Mouse (Mus musculus) urinary bladder, postnatal 4 days (tissue): ENCODE data around the gene Nelfb.
"Not testable (repeated sequence)": the region's sequence is repeated elsewhere in the genome, so short reads cannot be mapped to it uniquely, and the experiment has no call there.

ENCODE experiments used
- DNase-seq, 2 experiments: peaks; one replicate each; pipeline ENCODE4 v3.0.0; 2021 to 2022; ENCODE audit warnings: low spot score in 2 of 2

Gene Nelfb

DNA sequence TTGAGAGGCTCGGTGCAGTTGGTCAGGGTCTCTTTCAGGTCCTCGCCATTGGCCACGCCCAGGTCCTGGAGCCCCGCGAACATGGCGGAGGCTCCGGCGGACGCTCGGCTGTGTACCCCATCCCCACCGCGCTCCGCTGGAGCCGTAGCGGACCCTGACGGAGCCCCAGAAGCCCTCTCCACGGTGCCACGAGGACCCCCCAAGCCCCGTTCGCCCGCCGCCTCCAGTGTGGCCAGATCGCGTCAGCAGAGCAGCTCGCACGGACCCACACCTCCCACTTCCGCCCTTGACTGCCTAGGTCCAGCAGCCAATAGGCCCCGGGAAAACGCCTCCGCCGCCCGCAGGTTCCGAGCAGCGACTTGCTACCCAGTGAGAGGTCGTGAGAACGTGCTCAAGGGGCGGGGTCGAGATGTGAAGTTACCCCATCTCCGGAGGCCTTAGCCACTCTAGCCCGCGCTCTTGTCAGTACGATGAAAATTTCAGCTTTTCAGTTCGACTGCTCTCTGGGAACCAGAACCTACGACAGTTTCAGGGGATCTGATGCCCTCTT lies at the start of gene Nelfb:
Nelfb (minus strand) TSS at position 369 of the 550 bp plus-strand sequence.
- peak; percentile 89 to 93 for DNase-seq

DNA sequence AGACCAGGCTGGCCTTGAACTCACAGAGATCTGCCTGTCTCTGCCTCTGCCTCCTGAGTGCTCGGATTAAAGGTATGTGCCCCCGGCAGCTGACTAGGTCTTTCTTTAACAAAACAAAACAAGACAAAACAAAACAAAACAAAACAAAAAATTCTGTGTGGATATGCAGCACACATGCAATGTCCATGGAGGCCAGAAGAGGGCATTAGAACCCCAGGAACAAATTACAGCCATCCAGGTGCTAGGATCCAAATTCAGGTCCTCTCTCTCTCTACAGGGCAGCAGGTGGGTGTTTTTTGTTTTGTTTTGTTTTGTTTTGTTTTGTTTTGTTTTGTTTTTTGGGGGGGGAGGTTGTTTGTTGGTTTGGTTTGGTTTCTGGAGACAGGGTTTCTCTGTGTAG lies 47.6 kb upstream of the Nelfb start:
- no peak for DNase-seq

DNA sequence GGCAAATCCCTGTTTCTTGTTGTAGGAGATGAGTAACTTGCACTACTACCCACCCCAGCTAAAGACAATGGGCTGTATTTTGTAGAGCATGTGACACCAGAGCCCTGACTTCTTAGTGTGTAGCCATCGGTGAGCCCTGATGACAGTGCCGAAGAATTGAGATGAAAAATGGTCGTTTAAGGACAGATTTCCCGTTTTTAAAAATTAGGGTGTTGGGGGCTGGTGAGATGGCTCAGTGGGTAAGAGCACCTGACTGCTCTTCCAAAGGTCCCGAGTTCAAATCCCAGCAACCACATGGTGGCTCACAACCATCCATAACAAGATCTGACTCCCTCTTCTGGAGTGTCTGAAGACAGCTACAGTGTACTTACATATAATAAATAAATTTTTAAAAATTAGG lies 46.0 kb upstream of the Nelfb start:
- not testable (repeated sequence) for DNase-seq

DNA sequence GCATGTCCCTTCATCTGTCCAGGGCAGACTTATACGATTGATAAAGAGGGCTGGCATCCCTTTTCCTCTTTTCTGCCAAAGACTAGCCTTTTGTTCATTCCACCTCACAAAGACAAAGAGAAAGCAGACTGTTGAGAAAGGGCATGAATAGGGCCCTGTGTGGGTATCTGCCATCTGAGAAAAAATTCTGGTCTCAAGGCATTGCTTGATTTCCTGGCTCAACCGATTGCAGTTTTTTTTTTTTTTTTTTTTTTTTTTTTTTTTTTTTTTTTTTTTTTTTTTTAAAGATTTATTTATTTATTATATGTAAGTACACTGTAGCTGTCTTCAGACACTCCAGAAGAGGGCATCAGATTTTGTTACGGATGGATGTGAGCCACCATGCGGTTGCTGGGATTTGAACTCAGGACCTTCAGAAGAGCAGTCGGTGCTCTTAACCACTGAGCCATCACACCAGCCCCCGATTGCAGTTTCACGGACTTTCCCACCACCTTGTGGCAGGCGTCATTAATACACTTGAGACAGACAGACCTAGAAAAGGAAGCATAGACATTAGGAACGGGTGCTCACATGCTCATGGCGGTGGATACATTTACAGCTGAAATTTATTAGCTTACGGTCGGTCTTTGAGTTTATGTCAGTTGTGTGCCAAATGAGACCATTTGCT lies 45.3 kb upstream of the Nelfb start:
- not testable (repeated sequence) for DNase-seq

DNA sequence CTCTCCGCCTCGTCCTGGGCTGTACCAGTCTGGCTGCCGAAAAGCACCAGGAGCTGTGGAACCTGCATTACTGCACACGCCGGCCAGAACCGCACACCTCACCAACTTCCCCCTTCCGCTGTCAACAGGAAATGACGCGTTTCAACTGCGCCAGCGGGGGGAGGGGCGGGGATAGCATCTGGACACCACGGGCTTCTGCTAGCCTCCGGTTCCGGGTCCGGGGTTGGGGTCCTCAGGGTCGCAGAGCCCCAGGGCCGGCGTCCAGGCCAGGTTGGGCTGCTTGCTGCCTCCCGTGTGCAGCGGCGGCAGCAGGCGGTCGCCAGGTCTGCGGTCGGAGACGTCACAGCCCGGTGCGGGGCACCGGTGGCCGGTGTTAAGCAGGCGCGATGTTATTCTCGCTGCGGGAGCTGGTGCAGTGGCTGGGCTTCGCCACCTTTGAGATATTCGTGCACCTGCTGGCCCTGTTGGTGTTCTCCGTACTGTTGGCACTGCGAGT lies 44.0 kb upstream of the Nelfb start, which contains the start of gene Tmem203:
Tmem203 (plus strand) TSS at position 156 of the 496 bp plus-strand sequence.
- peak; percentile 78 to 86 for DNase-seq

DNA sequence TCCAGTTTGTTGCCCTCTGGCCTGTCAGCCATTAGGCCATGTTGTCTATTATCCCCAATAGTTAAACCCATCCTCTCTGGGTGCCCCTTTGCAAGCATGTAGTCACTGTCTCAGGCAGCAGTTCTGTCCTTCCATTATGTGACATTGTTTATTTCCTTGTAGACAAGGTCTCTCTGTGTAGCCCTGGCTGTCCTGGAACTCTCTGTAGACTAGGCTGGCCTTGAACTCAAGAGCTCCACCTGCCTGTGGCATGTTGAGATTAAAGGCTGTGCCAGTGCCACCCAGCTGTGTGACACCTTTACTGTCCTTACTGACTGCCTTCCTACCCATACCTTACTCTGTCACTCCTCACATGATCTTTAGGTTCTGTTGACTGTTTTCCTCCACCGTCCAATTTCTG lies 41.0 kb upstream of the Nelfb start:
- DNase-seq, result no peak

DNA sequence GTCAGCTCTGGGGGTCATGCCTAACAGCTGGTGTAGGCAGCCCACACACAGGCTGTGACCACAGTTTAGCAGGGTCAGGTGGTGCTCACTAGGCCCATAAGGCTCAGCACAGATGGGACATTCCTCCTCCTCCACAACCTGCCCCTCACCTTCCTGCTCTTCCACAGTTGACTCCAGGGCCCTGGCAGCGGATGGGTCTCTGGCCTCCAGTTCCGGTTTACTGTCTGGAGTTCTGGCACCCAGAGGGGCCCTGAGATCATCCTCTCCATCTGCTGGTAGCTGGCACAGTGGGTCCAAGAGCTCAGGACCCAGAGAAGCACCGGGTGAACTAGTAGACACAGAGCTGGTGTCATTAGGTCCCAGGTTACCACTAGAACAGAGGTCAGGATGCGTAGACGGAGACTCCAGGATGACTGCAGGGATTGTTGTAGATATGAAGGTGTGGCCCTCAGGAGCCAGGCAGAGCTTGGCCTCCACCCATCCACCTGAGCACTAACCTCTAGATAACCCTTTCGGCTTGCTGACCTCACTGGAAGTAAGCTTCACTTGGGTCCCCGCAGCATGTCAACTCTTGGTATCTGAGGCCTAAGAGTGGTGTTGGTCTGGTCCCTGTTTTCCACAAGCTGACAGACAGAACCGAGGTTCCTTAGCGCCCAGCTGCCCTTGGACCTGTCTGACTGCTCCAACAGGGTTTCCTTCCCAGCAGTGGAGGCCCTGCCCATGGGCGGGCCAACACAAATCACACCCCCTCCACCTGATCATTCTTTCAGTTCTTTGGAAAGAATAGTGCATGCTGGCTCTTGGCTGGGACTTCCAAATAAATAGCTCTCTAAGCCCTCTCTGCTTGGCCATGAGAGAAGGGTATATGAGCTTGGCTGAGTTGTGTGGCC lies 35.1 kb upstream of the Nelfb start, which contains the start of gene AL732309.1:
AL732309.1 (minus strand) TSS at position 681 of the 890 bp plus-strand sequence.
- no peak for DNase-seq

DNA sequence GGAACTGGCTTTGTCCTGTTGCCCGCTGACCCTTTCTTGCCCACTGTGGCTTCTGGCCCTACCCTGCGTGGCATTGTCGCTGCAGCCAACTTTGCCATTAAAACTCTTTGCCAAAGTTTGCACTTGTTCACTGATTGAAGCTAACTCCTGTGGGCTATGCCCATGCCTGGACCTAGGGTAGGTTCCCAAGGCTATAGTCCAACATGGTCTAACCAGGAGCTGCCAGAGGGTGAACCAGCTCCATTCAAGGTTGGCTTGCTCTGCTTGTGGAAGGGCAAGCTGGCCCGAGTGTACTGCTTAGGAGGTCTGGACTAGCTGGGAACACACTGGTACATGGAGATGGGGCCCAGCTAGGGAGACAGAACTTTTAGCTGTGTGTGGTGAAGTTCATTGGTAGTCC lies 32.9 kb upstream of the Nelfb start:
- DNase-seq, result no peak

DNA sequence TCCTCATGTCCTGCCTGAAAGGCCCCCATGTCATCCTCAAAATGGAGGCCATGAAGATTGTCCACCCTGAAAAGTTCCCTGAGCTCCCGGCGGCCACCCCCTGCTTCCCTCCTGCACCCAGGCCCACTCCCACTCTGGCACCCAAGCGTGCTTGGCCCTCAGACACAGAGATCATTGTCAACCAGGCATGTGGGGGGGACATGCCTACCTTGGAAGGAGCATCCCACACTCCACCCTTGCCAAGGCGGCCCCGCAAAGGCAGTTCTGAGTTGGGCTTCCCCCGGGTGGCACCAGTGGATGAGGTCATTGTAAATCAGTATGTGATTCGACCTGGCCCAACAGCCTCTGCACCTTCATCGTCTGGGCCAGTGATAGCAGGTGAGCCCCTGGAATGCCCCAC lies 32.1 kb upstream of the Nelfb start:
- DNase-seq, result no peak

DNA sequence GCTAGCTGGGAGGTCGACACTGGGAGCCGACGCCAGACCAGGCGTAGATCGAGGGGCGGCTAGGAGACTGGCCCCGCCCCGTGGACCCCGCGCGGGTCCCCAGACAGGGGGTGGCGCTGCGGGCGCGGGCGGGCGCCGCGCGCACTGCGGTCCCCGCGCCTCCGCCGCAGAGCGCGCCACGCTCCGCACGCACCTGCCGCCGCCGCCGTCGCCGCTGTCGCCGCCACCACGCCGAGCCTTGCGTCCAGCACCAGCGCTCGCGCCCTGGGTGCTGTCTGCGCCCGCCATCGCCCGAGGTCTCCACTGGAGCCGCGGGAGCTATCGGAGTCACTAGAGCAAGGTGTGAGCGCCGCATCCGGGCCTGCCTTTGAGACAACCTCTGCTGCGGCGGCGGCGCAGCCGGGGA lies 30.8 kb upstream of the Nelfb start, which contains the start of the genes Rnf208 and Cysrt1:
Rnf208 (plus strand) TSS at position 155 of the 406 bp plus-strand sequence.
Cysrt1 (minus strand) TSS at position 352 of the 406 bp plus-strand sequence.
- DNase-seq, result no peak

DNA sequence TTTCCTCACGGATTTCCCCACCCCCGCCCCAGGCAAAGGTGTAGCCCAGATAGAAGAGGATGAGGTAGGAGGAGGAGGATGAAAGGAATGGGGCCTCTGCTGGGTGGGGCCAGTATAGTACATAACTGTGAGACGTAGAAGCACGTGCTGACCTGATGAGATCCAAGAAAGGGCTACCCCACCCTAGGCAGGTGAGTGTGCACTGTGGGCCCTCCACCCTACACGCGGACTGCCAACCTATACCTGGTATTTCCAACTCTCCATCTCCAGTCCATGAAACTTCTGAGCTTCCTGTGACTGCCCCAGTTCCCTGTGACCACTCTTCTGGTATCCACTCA lies 30.1 kb upstream of the Nelfb start:
- DNase-seq, result no peak

DNA sequence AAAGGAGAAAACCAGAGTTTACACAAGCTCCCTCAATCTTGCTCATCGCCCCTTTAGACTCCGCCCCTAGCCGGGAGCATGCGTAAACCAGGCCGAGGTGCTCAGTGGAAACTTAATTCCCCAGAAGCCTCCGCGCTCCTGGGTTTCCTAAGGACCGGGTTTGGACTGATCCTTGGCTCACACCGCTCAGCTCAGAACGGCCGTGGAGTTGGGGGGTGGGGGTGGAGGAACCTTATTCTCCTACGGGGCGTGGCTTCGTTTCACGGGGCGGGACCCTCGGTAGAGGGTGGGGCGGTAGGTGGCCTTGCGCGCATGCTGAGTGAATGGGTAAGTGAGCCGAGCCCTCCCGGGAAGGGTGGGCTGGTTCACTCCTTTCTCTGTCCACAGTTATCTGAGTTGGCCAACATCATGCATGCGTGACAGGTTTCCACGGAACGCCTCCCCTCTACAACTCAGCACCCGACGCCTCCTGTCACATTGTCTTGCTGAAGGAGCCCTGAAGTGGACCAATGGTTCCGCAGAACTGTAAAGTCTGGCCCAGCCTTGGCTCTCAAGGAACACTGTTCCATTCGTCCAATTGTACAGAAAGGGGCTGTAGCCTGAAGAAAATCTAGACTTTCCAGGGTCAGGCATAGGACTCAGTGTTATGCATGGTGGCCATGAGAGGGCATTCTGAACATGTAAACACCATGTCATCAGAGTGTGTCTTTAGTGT lies 29.6 kb upstream of the Nelfb start:
- peak; percentile 61 to 69 for DNase-seq

DNA sequence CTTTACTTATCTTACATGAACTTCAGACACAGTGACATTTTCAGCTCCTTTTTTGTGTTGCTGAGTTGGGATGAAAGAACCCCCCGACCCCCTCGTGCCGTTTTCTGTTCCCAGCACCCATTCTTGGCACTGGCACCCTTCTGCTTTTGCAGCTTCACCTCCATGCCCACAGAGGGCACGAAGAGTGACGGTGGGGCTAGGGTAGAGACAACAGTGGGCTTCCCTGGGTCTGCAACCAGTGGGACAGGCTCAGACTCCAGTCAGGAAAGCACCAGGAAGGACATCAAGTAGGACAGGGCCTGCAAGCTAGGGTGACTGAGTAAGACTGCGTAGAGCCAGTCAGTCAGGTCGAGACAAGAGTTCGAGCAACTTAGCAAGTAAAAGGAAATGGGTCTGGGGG lies 29.0 kb upstream of the Nelfb start:
- DNase-seq, result no peak

DNA sequence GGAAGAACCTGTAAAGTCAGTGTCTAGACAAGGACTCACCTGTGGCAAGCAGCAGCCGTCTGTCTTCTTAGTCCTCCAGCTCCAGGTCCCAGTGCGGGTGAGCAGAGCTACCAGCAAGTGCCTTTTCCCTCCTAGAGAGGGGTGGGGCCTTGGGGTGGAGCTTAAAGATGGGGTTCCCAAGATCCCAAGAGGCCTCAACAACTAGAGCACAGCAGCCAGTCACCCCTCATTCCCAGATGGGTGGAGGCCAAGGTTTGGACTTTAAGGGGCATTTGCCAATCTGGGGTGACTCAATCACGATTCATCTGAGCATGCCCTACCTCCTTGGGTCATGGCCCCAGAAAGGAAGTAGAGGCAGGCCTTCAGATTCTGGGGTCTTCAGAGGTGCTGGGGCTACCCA lies 28.5 kb upstream of the Nelfb start:
- no peak for DNase-seq

DNA sequence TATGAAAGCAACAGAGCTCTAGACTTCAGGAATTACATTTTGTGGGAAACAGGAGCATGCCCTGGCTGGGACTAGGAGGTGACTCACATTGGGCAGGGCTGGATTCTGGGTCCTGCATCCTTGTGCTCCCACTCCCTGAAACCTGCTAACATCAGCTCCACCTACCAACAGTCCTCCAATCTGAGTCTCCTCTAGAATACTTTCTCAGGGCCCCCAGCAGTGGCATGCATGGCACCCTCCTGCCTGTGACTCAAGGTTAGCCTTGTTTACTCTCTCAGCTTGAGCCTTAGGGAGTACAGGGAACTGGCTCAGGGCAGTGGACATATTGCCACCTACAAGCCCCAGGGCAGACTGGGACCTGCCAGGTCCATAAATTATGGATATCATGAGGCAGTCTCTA lies 26.8 kb upstream of the Nelfb start:
- no peak for DNase-seq

DNA sequence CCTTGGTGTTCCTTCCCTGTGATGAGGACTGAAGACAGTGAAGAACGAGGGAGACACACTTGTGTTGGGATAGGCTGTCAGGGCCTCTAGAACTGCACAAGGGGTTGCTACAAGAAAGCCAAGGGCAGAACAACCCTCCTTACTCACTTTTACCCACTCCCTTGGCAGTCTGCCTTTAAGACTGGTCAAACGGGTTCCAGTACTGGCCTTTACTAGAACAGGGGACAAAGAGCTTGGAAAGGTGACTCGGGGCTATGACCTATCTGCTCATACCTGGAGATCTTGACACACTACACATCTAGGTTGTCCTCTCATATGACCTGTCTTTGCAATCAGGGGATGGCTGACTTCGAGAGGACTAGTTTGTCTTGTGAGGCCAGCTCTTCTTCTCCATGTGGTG lies 26.2 kb upstream of the Nelfb start:
- no peak for DNase-seq

DNA sequence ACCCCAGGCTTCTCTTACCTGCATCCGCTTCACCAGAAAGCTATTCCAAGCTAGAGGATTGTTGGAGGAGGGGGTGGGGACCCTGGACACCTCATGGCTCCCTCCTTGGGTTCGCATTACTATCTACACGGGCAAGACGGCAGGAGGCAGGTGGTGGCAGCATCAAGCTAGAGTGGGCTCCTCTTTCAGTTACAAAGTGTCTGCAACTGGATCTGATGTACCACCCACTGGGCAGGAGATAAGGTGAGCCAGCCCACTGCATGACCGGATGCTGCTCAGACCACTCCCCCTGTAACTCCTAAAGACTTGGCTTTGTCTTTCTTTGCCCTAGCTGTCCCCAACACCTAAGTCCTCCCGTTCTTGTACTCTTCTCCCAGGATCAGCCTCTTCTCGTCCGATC lies 25.3 kb upstream of the Nelfb start, which contains the start of gene Rnf224:
Rnf224 (minus strand) TSS at position 174 of the 400 bp plus-strand sequence.
- no peak for DNase-seq

DNA sequence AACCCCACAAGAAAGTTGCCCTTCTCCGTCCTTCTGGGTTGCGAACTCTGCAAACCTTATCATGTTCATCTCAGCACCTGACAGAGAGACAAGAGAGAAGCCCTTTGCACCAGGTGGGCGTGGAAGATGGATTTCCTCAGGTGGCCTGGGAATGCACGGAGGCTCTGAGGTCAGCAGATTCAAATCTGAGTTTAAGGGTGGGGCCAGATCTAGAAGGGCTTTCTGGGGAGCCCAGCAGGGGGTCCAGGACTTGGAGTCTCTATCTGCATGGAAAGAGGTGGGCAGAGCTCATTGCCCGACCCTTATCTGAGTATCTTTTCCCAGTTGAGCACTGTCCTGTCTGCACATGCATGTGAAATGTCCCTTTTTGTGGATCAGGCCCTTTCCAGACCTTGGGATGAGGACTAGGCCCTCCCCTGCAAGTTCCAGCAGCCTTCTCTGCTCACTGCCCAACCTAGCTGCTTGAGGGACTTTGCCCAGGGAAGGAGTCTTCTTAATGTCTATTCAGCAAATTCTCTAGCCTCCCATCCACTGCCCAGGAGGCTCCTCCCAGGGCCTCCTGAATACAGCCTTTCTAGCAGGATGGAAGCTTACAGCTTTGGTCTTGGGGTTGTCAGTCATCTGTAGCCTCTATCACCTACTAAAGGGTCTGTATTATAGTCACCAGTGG lies 23.4 kb upstream of the Nelfb start:
- DNase-seq, result no peak

DNA sequence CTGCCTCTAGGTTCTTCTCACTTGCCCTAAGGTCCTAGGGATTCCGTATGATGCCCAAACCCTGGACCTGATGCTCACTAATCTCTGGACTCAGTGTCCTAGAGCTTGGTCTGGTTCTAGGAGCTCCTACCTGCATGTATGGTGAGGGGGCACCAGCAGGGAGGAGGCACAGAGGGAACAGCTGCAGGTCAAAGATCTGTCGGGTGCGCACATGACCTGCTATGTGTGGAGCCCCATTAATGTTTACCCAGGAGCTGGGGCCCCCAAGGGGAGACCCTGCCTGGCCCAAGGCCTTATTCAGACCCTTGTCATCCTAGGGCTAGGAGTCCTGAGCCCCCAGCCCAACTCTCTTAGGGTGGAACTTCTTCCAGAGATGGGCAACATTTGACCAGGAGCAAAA lies 22.8 kb upstream of the Nelfb start, which contains the start of gene Slc34a3:
Slc34a3 (minus strand) TSS at position 315 of the 400 bp plus-strand sequence.
- no peak for DNase-seq

DNA sequence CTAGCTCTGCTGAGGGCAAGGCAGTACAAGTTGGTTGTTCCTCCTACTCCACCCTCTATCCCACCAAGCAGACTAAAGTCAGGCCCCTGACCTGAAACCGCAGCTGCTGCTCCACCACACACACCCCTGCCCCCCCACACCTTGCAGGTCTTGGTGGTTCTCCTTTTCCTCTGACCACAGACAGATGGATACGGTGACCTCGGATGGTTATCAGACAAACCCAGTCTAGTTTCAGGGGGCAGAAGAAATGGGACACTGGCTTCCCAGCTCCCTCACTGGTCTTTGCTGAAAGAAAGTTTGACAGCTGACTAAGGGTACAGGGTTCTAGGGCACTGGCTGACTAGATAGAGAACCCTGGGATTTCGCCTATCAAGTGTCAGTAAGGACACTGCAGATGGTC lies 22.1 kb upstream of the Nelfb start:
- DNase-seq, result no peak

DNA sequence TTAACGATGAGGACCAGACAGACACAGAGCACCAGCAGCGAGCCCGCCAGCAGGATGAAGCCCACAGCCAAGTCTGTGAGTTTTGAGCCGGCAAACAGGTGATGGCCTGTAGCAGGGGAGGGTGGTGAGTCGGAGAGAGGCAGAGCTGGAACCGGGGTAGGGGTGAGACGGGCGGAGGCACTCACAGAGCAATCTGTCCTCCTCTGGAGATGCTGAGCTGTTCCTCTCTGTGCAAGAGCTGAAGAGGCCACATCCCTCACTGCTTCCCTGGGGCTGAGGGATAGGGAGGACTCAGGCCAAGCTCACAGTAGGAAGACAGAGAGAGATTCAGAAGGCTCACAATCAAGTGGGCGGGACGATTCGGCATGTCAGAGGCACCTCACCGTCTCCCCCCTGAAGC lies 19.7 kb upstream of the Nelfb start:
- DNase-seq, result no peak
